Mouse (Mus musculus) CH12.LX (cell line): ENCODE measurements at regions not wholly inside any gene's neighbourhood (a gene's known extent, or its start where the extent isn't known, plus 50 kb on each side); places are given as distances from the start of the nearest gene placed in this dataset.

Experiments
- BHLHE40 ChIP-seq: IDR thresholded peaks from 2 replicates; pipeline ENCODE4 v1.6.1; 2011; ENCODE audit warnings: mild to moderate bottlenecking, low read depth, low read length, improper control_type of control experiment
- CHD1 ChIP-seq: IDR thresholded peaks from 2 replicates; pipeline ENCODE4 v1.6.1; 2012; ENCODE audit warnings: low read depth, low read length, improper control_type of control experiment, inconsistent platforms
- CTCF ChIP-seq, 2 experiments: IDR thresholded peaks in 1 of 2; conservative IDR thresholded peaks in 1 of 2; 2 replicates each; pipeline ENCODE4 v1.5.1; 2011 to 2012; ENCODE audit warnings: low read depth in 2 of 2, low read length in 2 of 2, improper control_type of control experiment in 1 of 2, inconsistent platforms in 1 of 2, mild to moderate bottlenecking in 1 of 2, moderate library complexity in 1 of 2
- ETS1 ChIP-seq: conservative IDR thresholded peaks from 2 replicates; pipeline ENCODE4 v1.6.1; 2012; ENCODE audit warnings: low read depth, mild to moderate bottlenecking, inconsistent platforms, low read length, improper control_type of control experiment, moderate library complexity
- HCFC1 ChIP-seq: IDR thresholded peaks from 2 replicates; pipeline ENCODE4 v1.6.1; 2012; ENCODE audit warnings: low read depth, mild to moderate bottlenecking, inconsistent platforms, low read length, improper control_type of control experiment
- MAX ChIP-seq: IDR thresholded peaks from 2 replicates; pipeline ENCODE4 v1.6.1; 2011; ENCODE audit warnings: low read length, improper control_type of control experiment
- MAZ ChIP-seq: IDR thresholded peaks from 2 replicates; pipeline ENCODE4 v1.6.1; 2012; ENCODE audit warnings: low read depth, mild to moderate bottlenecking, inconsistent platforms, low read length, improper control_type of control experiment, moderate library complexity
- POLR2A ChIP-seq: IDR thresholded peaks from 2 replicates; pipeline ENCODE4 v1.6.1; 2011; ENCODE audit warnings: low read depth, mild to moderate bottlenecking, improper control_type of control experiment, low read length
- SIN3A ChIP-seq: IDR thresholded peaks from 2 replicates; pipeline ENCODE4 v1.6.1; 2012; ENCODE audit warnings: low read length, improper control_type of control experiment, inconsistent platforms
- TBP ChIP-seq: conservative IDR thresholded peaks from 2 replicates; pipeline ENCODE4 v1.6.1; 2011; ENCODE audit warnings: low read depth, low read length, improper control_type of control experiment
- USF1 ChIP-seq: IDR thresholded peaks from 2 replicates; pipeline ENCODE4 v1.6.1; 2014; ENCODE audit warnings: low read depth, mild to moderate bottlenecking, inconsistent platforms, low read length, improper control_type of control experiment
- ZC3H11A ChIP-seq: IDR thresholded peaks from 2 replicates; pipeline ENCODE4 v1.6.1; 2012; ENCODE audit warnings: low read depth, mild to moderate bottlenecking, inconsistent platforms, low read length, improper control_type of control experiment

GRCm38 (mm10) chr3:130962701-130963472 is 147.4 kb upstream of the Lef1 start:
- TF ChIP-seq ETS1 (no peak), CTCF (conservative IDR thresholded peaks at IDR 0.05 in 1 of 2, IDR thresholded peaks at IDR 0.05 in 1 of 2; ENCODE audit: low read depth in 2 of 2, low read length in 2 of 2) (no peak), ZC3H11A (no peak), HCFC1 (no peak), POLR2A (no peak), CHD1 (no peak), MAX (no peak), BHLHE40 (no peak), MAZ (no peak), SIN3A (no peak), TBP (no peak), USF1 (no peak)
